Mouse (Mus musculus) small intestine, adult 2 months (tissue): ENCODE data around the gene Gimap7.

Experiments
- CTCF ChIP-seq: fragments of 200-500 bp; IDR thresholded peaks from 2 replicates; pipeline ENCODE4 v1.5.1; 2012; ENCODE audit warnings: low read depth, mild to moderate bottlenecking, control low read depth, inconsistent platforms, low read length, moderate library complexity, mixed read lengths; ENCODE audit not compliant: insufficient replicate concordance, insufficient read length; ENCODE audit errors: extremely low read depth
- POLR2A ChIP-seq: fragments of 200-500 bp; IDR thresholded peaks from 2 replicates; pipeline ENCODE4 v1.6.1; 2012; ENCODE audit warnings: low read depth, mild to moderate bottlenecking, control low read depth, inconsistent platforms, low read length, moderate library complexity

- TF ChIP-seq POLR2A: no peak
- no peak for TF ChIP-seq CTCF
Measured at GRCm38 (mm10) chr6:48768178-48768869, 49.9 kb downstream of the Gimap7 start.
